Mouse (Mus musculus) gastrocnemius, adult 18-20 months (tissue): ENCODE results near the gene Crym. TPM values are rescaled to one million over a fixed set of nuclear protein-coding genes. Genes with fewer than 3 reads are reported as not detected.

Source experiments
- DNase-seq: peaks from one replicate; pipeline ENCODE4 v3.0.0; 2021; ENCODE audit warnings: low spot score
- total RNA-seq, 2 experiments: library from RNA; stranded (reverse); gene quantifications; 2 replicates each; pipeline ENCODE4 v1.2.3; 2021

Crym gene
- total RNA-seq, 2 experiments from 2014 or later: 3.2 to 3.6 TPM

DNA sequence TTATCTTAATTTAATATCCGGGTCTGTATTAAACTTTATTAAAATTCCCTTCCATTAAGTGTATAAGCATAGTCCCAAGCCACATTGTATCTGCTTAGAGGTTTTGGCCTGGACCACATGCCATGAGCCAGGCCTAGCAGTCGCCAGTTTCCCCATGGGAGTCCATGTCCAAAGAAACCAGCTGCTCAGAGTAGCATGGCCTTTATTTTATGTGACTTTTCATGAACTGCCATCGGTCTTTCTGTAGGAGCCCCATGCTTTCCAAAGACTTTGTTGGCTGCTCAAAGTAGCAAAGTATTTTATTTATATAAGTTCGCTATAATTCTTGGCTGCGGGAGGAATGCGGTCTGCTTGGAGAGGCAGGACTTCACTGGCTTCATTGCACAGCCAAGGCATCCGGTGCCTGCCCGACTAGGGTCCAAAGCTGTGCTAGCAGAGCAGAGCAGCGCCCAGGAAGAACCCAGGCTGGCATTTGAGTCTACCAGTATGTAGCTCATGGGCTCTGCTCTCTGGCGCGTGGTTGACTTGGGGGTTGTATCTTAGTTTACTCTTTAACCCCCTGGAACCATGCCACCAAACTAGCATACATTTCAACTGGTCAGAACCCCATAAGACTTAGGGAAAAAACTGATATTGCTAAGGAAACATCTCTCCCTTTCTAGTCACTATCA lies 38.2 kb downstream of the Crym start:
- no peak for DNase-seq

DNA sequence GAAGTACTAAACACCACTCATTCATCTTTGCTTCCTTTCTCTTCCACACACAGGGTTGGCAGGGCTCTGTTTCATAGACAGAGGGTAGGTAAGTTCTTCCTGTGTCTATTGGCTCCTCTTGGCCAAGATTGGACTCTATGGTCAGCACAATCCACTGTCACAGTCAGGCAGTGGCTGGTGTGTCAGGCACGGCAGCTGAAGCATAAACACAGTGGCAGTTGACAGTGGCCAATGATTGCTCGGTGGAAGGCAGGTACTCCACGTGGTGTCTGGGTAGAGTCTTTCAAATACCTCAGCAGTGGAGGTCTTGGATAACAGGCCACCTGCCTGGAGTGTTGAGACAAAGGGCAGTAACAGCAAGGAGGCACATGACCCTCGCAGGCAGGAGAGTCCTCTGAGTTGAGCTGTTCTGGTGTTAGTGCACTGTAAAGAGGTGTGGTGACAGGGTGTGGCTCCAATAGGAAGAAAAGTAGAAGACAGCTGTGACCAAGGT lies 43.7 kb downstream of the Crym start:
- DNase-seq: no peak

DNA sequence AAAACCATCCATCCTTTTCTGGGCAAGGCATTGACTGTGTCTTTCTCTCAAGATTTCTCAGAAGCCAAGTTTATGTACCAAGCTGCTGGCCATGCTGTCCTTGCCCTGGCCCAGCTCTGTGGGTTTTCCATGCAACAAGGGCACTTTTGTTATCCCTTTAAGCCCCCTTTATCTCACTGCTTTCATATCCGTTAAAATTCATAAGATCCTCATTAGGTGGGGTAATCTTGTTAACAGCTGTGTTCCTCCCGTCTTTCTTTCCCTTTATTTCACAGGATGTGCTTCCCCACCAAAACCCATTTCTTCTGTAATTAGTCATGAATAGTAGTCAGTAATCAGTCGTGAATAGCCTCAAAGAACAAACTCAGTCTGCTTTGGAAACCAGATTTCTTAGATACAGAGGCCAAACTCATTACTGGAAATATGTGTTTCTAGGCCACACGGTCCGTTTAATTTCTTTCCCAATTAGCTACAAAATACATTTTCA lies 44.3 kb downstream of the Crym start:
- DNase-seq: no peak

DNA sequence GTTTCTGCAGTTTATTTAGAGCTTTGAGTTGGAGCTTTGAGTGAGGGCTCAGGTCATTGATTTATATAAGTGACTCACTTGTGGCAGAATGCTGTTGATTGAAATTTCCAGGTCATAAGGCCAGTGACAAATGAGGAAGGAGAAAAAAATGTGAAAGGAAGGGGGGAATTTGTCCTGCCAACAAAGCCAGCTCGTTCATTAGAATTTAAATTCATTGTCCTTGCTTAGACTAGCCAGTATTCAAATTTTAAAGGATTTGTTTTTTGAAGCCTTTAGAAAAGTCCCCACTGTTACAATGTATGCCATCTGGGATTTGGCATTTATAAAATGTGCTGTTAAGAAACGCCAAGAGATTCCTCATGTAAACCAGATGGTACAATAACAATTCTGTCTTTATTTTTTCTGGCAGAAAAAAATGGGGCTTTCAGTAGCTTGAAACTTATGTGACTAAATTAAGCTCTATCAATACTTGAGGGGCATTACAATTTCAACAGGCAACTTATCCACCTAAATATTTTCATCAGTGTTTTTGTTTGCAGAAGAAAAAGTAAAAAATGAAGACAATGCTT lies 45.0 kb downstream of the Crym start:
- DNase-seq: no peak

DNA sequence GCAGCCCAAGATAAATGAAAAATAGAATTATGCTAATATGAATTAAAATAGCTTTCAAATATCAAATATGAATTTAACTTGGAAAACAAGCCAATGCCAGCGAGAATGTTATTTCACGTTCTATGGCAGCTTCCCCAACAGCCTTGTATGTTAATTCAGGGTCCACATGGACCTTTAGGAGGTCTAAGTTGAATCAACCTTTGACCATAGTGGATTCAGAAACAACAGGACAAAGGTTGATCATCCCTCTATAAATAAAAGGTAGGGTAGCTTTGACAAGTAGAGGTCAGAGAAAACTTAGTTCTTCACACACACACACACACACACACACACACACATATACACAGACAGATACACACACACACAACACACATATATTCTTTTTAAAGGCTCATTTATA lies 51.0 kb downstream of the Crym start:
- DNase-seq: no peak

DNA sequence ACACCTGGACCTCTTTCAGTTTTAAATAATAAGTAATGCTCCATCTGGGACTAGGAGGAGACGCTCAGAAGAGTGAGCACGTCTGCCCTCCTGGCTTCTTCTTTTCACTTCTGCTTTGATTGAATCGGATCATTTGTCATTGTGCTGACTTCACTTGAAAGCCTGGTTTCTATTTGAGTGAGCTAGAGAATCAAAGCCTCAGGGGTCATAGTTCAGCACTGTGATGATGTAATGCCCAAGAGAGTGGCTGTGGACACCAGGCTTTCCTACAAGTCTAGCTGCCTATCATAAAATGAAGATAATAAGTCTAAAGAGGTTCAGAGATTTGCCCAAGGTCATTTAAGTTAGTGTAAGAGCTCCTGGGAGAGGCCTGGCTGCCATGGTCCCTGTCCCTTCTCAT lies 51.7 kb downstream of the Crym start:
- peak; percentile 24 for DNase-seq

DNA sequence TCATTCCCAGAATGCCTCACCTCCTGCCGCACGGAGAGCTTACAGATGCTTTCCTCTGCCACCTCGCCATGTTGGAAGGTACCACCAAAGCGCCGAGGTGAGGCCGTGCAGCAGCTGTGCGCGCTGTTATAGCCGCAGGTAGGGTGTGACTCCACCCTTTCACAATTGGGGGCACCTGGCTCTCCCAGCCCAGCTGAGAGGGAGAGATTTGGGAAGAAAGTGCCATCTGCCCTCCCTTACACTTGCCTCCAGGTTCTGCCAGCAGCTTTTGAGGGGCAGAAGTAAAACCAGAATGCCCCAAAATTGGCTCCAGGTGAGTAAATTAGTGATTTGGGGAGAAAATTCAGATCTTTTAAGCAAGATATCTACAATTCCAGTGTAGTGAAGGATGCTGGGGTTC lies 56.7 kb downstream of the Crym start, which contains the start of gene Zp2:
Gene Zp2 (minus strand): TSS at position 101 of the 400 bp plus-strand sequence.
- DNase-seq: no peak

DNA sequence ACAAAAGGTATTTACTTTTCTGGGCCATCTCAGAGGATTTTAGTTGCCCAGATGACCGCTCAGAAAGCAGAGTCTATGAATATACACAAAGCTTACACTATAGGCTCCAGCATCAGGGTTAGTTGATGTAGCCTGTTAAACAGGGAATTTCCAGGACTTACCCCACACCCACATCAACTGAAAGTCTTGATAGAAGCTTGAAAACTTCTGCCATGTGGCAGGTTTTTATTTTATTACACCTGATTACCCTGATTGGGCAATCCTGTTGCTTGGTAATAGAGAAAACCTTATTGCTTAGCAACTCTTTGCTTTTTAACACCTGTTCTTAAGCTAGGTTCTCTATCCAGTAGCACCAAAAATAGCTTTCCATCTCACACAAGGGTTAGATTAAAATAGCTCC lies 59.2 kb downstream of the Crym start:
- DNase-seq: no peak

Other genes starting within 250 kb of the Crym start
- gene Dnah3, start 106.8 kb downstream of the Crym start, total RNA-seq: under 1 TPM; 0.02 to 0.30 TPM
- gene Tmem159, start 99.8 kb downstream of the Crym start, total RNA-seq: 10 to 100 TPM; 11.4 to 17.4 TPM
- under 1 TPM; 0.09 to 0.43 TPM for gene Zp2, start 56.8 kb downstream of the Crym start, total RNA-seq
- gene Anks4b, start 28.3 kb downstream of the Crym start, total RNA-seq: under 1 TPM; 0.09 to 0.11 TPM
- gene Abca14, start 1.9 kb upstream of the Crym start, total RNA-seq: not detected
- gene Abca15, start 126.6 kb upstream of the Crym start, total RNA-seq: not detected
- gene Abca16, start 207.5 kb upstream of the Crym start, total RNA-seq: not detected